Mouse (Mus musculus) erythroblast, adult 5-6 weeks (primary cell): ENCODE data around the gene Ucp1. TPM values are rescaled to one million over a fixed set of nuclear protein-coding genes. Genes with fewer than 3 reads are reported as not detected.

Experiments used
- ATAC-seq: replicated peaks from 2 replicates; pipeline ENCODE4 v1.8.0; 2016; ENCODE audit warnings: moderate number of reproducible peaks, mild to moderate bottlenecking, moderate TSS enrichment, inconsistent platforms; ENCODE audit not compliant: poor library complexity, low FRiP score, severe bottlenecking
- total RNA-seq, 2 experiments: library from RNA; stranded (forward) in 1 of 2; stranded (reverse) in 1 of 2; fragments of 150-400 nt in 1 of 2; fragments of 200-764, 138-1000 nt in 1 of 2; gene quantifications; 2 replicates each; pipeline versions ENCODE4 v1.2.3 to v1.2.4; 2015 to 2017; ENCODE audit warnings: low replicate concordance in 2 of 2

Gene Ucp1
- total RNA-seq, 2 experiments from 2014 or later = not detected

GRCm38 (mm10) chr8:83327889-83328288, 37.7 kb downstream of the Ucp1 start:
- no peak for ATAC-seq

- ATAC-seq = no peak
Measured at GRCm38 (mm10) chr8:83331567-83331898, 41.4 kb downstream of the Ucp1 start.

- peak; percentile 99 for ATAC-seq
Measured at GRCm38 (mm10) chr8:83331899-83332697, 41.9 kb downstream of the Ucp1 start, which contains the start of gene Elmod2. Elmod2 (minus strand) TSS chr8:83332486.

- no peak; the same call in 1 of the 2 replicates for ATAC-seq
Measured at GRCm38 (mm10) chr8:83332864-83333263, 42.7 kb downstream of the Ucp1 start.

- peak; percentile 15; the same call in 1 of the 2 replicates for ATAC-seq
Measured at GRCm38 (mm10) chr8:83342076-83342475, 51.9 kb downstream of the Ucp1 start.

GRCm38 (mm10) chr8:83342693-83343092, 52.5 kb downstream of the Ucp1 start:
- no peak for ATAC-seq

Other genes with a start within 250 kb of the Ucp1 start
- gene Tbc1d9, start 125.0 kb upstream of the Ucp1 start, total RNA-seq (2015; ENCODE audit: low replicate concordance) = 2.5 and 2.7 TPM in 2 replicates
- gene Tbc1d9, start 125.0 kb upstream of the Ucp1 start, total RNA-seq (2017; ENCODE audit: low replicate concordance) = 2.0 and 2.6 TPM in 2 replicates
- gene Gm10645, start 124.2 kb upstream of the Ucp1 start, total RNA-seq (2015; ENCODE audit: low replicate concordance) = not detected in 2 replicates
- gene Gm10645, start 124.2 kb upstream of the Ucp1 start, total RNA-seq (2017; ENCODE audit: low replicate concordance) = not detected in 2 replicates
- 5.8 and 6.9 TPM in 2 replicates for gene Elmod2, start 42.1 kb downstream of the Ucp1 start, total RNA-seq (2015; ENCODE audit: low replicate concordance)
- gene Elmod2, start 42.1 kb downstream of the Ucp1 start, total RNA-seq (2017; ENCODE audit: low replicate concordance) = 8.8 and 12.5 TPM in 2 replicates
- gene Mgat4d, start 58.1 kb downstream of the Ucp1 start, total RNA-seq (2015; ENCODE audit: low replicate concordance) = not detected in 2 replicates
- not detected in 2 replicates for gene Mgat4d, start 58.1 kb downstream of the Ucp1 start, total RNA-seq (2017; ENCODE audit: low replicate concordance)
- 0.63 and 0.77 TPM in 2 replicates for gene Clgn, start 99.5 kb downstream of the Ucp1 start, total RNA-seq (2015; ENCODE audit: low replicate concordance)
- gene Clgn, start 99.5 kb downstream of the Ucp1 start, total RNA-seq (2017; ENCODE audit: low replicate concordance) = 1.3 and 4.3 TPM in 2 replicates
- 40.9 and 47.0 TPM in 2 replicates for gene Scoc, start 168.0 kb downstream of the Ucp1 start, total RNA-seq (2015; ENCODE audit: low replicate concordance)
- gene Scoc, start 168.0 kb downstream of the Ucp1 start, total RNA-seq (2017; ENCODE audit: low replicate concordance) = 52.7 and 55.6 TPM in 2 replicates
- gene Olfr370, start 245.4 kb downstream of the Ucp1 start, total RNA-seq (2015; ENCODE audit: low replicate concordance) = not detected in 2 replicates
- not detected in 2 replicates for gene Olfr370, start 245.4 kb downstream of the Ucp1 start, total RNA-seq (2017; ENCODE audit: low replicate concordance)